Mouse (Mus musculus): ENCODE measurements around the gene Dync1h1. TPM values are rescaled to one million over a fixed set of nuclear protein-coding genes. Genes with fewer than 3 reads are reported as not detected.

The Dync1h1 gene
- polyA plus RNA-seq, 1 experiment from 2014 or later: 61.2 TPM

GRCm38 (mm10) chr12:110608460-110609152 is 7.4 kb downstream of the Dync1h1 start:
- Histone ChIP-seq H3K4me3 (replicated peaks) (no peak overlapping the region), H3K27me3 (no peaks in the 10 kb centered on the region), H3K4me1 (replicated peaks) (peaks cover 8% of the 10 kb centered on the region), H3K27ac (no peak overlapping the region), H3K4me2 (no peak overlapping the region), H3K36me3 (peaks cover 42% of the 10 kb centered on the region), H3K9ac (replicated peaks) (no peak overlapping the region), H3K9me3 (no peaks in the 10 kb centered on the region)
- 80% methylated on average over 11 of the region's 11 CpGs for WGBS
- ATAC-seq (ENCODE audit: insufficient number of reproducible peaks, insufficient read depth, low FRiP score, low TSS enrichment, low read depth): no peak

GRCm38 (mm10) chr12:110609153-110609497 is 7.9 kb downstream of the Dync1h1 start:
- 90% methylated on average over 9 of the region's 9 CpGs for WGBS
- no peaks in the 10 kb centered on the region for H3K27me3 ChIP-seq
- H3K4me1 ChIP-seq (replicated peaks): peaks cover 3% of the 10 kb centered on the region
- H3K4me3 ChIP-seq (replicated peaks): no peak overlapping the region
- no peak overlapping the region for H3K27ac ChIP-seq
- no peak overlapping the region for H3K9ac ChIP-seq (replicated peaks)
- H3K4me2 ChIP-seq: no peak overlapping the region
- no peak for ATAC-seq (ENCODE audit: insufficient number of reproducible peaks, insufficient read depth, low FRiP score, low TSS enrichment, low read depth)
- H3K9me3 ChIP-seq: no peaks in the 10 kb centered on the region
- H3K36me3 ChIP-seq: peaks cover 47% of the 10 kb centered on the region

- no peak for ATAC-seq (ENCODE audit: insufficient number of reproducible peaks, insufficient read depth, low FRiP score, low TSS enrichment, low read depth)
- peaks cover 3% of the 10 kb centered on the region for H3K4me1 ChIP-seq (replicated peaks)
- peaks cover 63% of the 10 kb centered on the region for H3K36me3 ChIP-seq
- H3K9ac ChIP-seq (replicated peaks): no peak overlapping the region
- no peak overlapping the region for H3K4me2 ChIP-seq
- H3K4me3 ChIP-seq (replicated peaks): no peak overlapping the region
- 94% methylated on average over 2 of the region's 2 CpGs for WGBS
- no peak overlapping the region for H3K27ac ChIP-seq
- no peaks in the 10 kb centered on the region for H3K27me3 ChIP-seq
- H3K9me3 ChIP-seq: no peaks in the 10 kb centered on the region
These were observed 9.5 kb downstream of the Dync1h1 start for GRCm38 (mm10) chr12:110610713-110611112.

GRCm38 (mm10) chr12:110630056-110630455 is 28.8 kb downstream of the Dync1h1 start:
- WGBS: 94% methylated on average over 11 of the region's 11 CpGs
- H3K9me3 ChIP-seq: no peaks in the 10 kb centered on the region
- no peak for ATAC-seq (ENCODE audit: insufficient number of reproducible peaks, insufficient read depth, low FRiP score, low TSS enrichment, low read depth)
- H3K4me1 ChIP-seq (replicated peaks): no peaks in the 10 kb centered on the region
- H3K36me3 ChIP-seq: peaks cover 100% of the 10 kb centered on the region
- H3K27ac ChIP-seq: no peak overlapping the region
- no peak overlapping the region for H3K4me2 ChIP-seq
- H3K4me3 ChIP-seq (replicated peaks): no peak overlapping the region
- H3K27me3 ChIP-seq: no peaks in the 10 kb centered on the region
- no peak overlapping the region for H3K9ac ChIP-seq (replicated peaks)

- no peak overlapping the region for H3K27ac ChIP-seq
- no peaks in the 10 kb centered on the region for H3K27me3 ChIP-seq
- H3K9me3 ChIP-seq: no peaks in the 10 kb centered on the region
- no peak overlapping the region for H3K9ac ChIP-seq (replicated peaks)
- no peak overlapping the region for H3K4me2 ChIP-seq
- H3K4me1 ChIP-seq (replicated peaks): no peaks in the 10 kb centered on the region
- H3K4me3 ChIP-seq (replicated peaks): no peak overlapping the region
- no peak for ATAC-seq (ENCODE audit: insufficient number of reproducible peaks, insufficient read depth, low FRiP score, low TSS enrichment, low read depth)
- H3K36me3 ChIP-seq: peaks cover 100% of the 10 kb centered on the region
- WGBS: 95% methylated on average over 12 of the region's 12 CpGs
These were observed 35.0 kb downstream of the Dync1h1 start for GRCm38 (mm10) chr12:110636293-110636692.

GRCm38 (mm10) chr12:110637507-110638114 is 36.4 kb downstream of the Dync1h1 start:
- H3K4me2 ChIP-seq: no peak overlapping the region
- no peaks in the 10 kb centered on the region for H3K9me3 ChIP-seq
- ATAC-seq (ENCODE audit: insufficient number of reproducible peaks, insufficient read depth, low FRiP score, low TSS enrichment, low read depth): no peak
- H3K27ac ChIP-seq: no peak overlapping the region
- no peak overlapping the region for H3K4me3 ChIP-seq (replicated peaks)
- 93% methylated on average over 13 of the region's 13 CpGs for WGBS
- no peak overlapping the region for H3K9ac ChIP-seq (replicated peaks)
- peaks cover 100% of the 10 kb centered on the region for H3K36me3 ChIP-seq
- no peaks in the 10 kb centered on the region for H3K27me3 ChIP-seq
- H3K4me1 ChIP-seq (replicated peaks): no peaks in the 10 kb centered on the region

- Histone ChIP-seq H3K27ac (no peak overlapping the region), H3K4me2 (no peak overlapping the region), H3K4me1 (replicated peaks) (no peaks in the 10 kb centered on the region), H3K4me3 (replicated peaks) (no peak overlapping the region), H3K27me3 (no peaks in the 10 kb centered on the region), H3K9ac (replicated peaks) (no peak overlapping the region), H3K9me3 (no peaks in the 10 kb centered on the region), H3K36me3 (peaks cover 97% of the 10 kb centered on the region)
- no peak for ATAC-seq (ENCODE audit: insufficient number of reproducible peaks, insufficient read depth, low FRiP score, low TSS enrichment, low read depth)
- WGBS: 81% methylated on average over 8 of the region's 8 CpGs
These were observed 49.0 kb downstream of the Dync1h1 start for GRCm38 (mm10) chr12:110650241-110650641.

GRCm38 (mm10) chr12:110651464-110651863 is 50.2 kb downstream of the Dync1h1 start:
- Histone ChIP-seq H3K27ac (no peak overlapping the region), H3K4me3 (replicated peaks) (no peak overlapping the region), H3K4me2 (no peak overlapping the region), H3K9me3 (no peaks in the 10 kb centered on the region), H3K36me3 (peaks cover 97% of the 10 kb centered on the region), H3K9ac (replicated peaks) (no peak overlapping the region), H3K27me3 (no peaks in the 10 kb centered on the region), H3K4me1 (replicated peaks) (no peaks in the 10 kb centered on the region)
- no peak for ATAC-seq (ENCODE audit: insufficient number of reproducible peaks, insufficient read depth, low FRiP score, low TSS enrichment, low read depth)
- 97% methylated on average over 17 of the region's 17 CpGs for WGBS

GRCm38 (mm10) chr12:110661746-110662145 is 60.5 kb downstream of the Dync1h1 start:
- 92% methylated on average over 14 of the region's 14 CpGs for WGBS
- no peaks in the 10 kb centered on the region for H3K9me3 ChIP-seq
- H3K27me3 ChIP-seq: no peaks in the 10 kb centered on the region
- no peak overlapping the region for H3K4me2 ChIP-seq
- H3K9ac ChIP-seq (replicated peaks): no peak overlapping the region
- H3K4me3 ChIP-seq (replicated peaks): no peak overlapping the region
- no peak for ATAC-seq (ENCODE audit: insufficient number of reproducible peaks, insufficient read depth, low FRiP score, low TSS enrichment, low read depth)
- peaks cover 99% of the 10 kb centered on the region for H3K36me3 ChIP-seq
- H3K4me1 ChIP-seq (replicated peaks): no peaks in the 10 kb centered on the region
- no peak overlapping the region for H3K27ac ChIP-seq

GRCm38 (mm10) chr12:110667466-110668077 is 66.3 kb downstream of the Dync1h1 start:
- H3K4me2 ChIP-seq: no peak overlapping the region
- 92% methylated on average over 13 of the region's 13 CpGs for WGBS
- no peaks in the 10 kb centered on the region for H3K27me3 ChIP-seq
- H3K4me3 ChIP-seq (replicated peaks): no peak overlapping the region
- no peaks in the 10 kb centered on the region for H3K4me1 ChIP-seq (replicated peaks)
- H3K9me3 ChIP-seq: no peaks in the 10 kb centered on the region
- no peak for ATAC-seq (ENCODE audit: insufficient number of reproducible peaks, insufficient read depth, low FRiP score, low TSS enrichment, low read depth)
- H3K27ac ChIP-seq: no peak overlapping the region
- peaks cover 76% of the 10 kb centered on the region for H3K36me3 ChIP-seq
- H3K9ac ChIP-seq (replicated peaks): no peak overlapping the region

GRCm38 (mm10) chr12:110674243-110674642 is 73.0 kb downstream of the Dync1h1 start:
- H3K27me3 ChIP-seq: no peaks in the 10 kb centered on the region
- H3K9ac ChIP-seq (replicated peaks): no peak overlapping the region
- no peak overlapping the region for H3K4me3 ChIP-seq (replicated peaks)
- no peaks in the 10 kb centered on the region for H3K9me3 ChIP-seq
- H3K4me2 ChIP-seq: no peak overlapping the region
- no peaks in the 10 kb centered on the region for H3K4me1 ChIP-seq (replicated peaks)
- ATAC-seq (ENCODE audit: insufficient number of reproducible peaks, insufficient read depth, low FRiP score, low TSS enrichment, low read depth): no peak
- peaks cover 10% of the 10 kb centered on the region for H3K36me3 ChIP-seq
- WGBS: 54% methylated on average over 5 of the region's 5 CpGs
- no peak overlapping the region for H3K27ac ChIP-seq
